Comparison of ENCODE assay signal across 7 mouse cellular contexts in genomic region chr1:177440981-177441491, GRCm38 (mm10). TPM values are rescaled to one million over a fixed set of nuclear protein-coding genes. Genes with fewer than 3 reads are reported as not detected.
DNase-seq lines count a peak whose midpoint lies in the region; ATAC-seq lines count a peak whose summit lies in the region.

No protein-coding gene starts in this region.

- peak; percentile 50 for DNase-seq in thymus, postnatal 0 days (ENCODE audit: low spot score)
- no peak for DNase-seq in thymus, postnatal 4 days
- no peak for DNase-seq in embryonic facial prominence, embryonic 14.5 days (ENCODE audit: low spot score)
- no peak for DNase-seq in intestine, embryonic 14.5 days (ENCODE audit: low spot score)
- no peak for DNase-seq in layer of hippocampus, postnatal 36 days
- no peak for DNase-seq in layer of hippocampus, postnatal 25 days (ENCODE audit: extremely low spot score in 1 of 2, low spot score in 1 of 2)

- H3K27me3 ChIP-seq in embryonic facial prominence, embryonic 14.5 days (replicated peaks; ENCODE audit: control insufficient read depth, insufficient read depth, low read length) = no peaks in the 10 kb centered on the region
- H3K27me3 ChIP-seq in intestine, embryonic 14.5 days (replicated peaks; ENCODE audit: control insufficient read depth, insufficient read depth, low read length) = no peaks in the 10 kb centered on the region
- H3K27me3 ChIP-seq in neural tube, embryonic 13.5 days = no peaks in the 10 kb centered on the region

- no peaks in the 10 kb centered on the region for H3K36me3 ChIP-seq in embryonic facial prominence, embryonic 14.5 days (ENCODE audit: control insufficient read depth, insufficient read depth, low read length)
- no peaks in the 10 kb centered on the region for H3K36me3 ChIP-seq in intestine, embryonic 14.5 days (ENCODE audit: control insufficient read depth, insufficient read depth, low read length)
- H3K36me3 ChIP-seq in neural tube, embryonic 13.5 days = no peaks in the 10 kb centered on the region

- 2% methylated on average over 6 of the region's 6 CpGs for WGBS in embryonic facial prominence, embryonic 14.5 days
- WGBS in intestine, embryonic 14.5 days = 1% methylated on average over 6 of the region's 6 CpGs
- under 1% methylated on average over 6 of the region's 6 CpGs for WGBS in neural tube, embryonic 13.5 days

- no peak for ATAC-seq in embryonic facial prominence, embryonic 14.5 days (ENCODE audit: low read depth)
- ATAC-seq in intestine, embryonic 14.5 days (replicated peaks; ENCODE audit: low FRiP score, low TSS enrichment, low read depth) = no peak
- no peak for ATAC-seq in neural tube, embryonic 13.5 days (ENCODE audit: low read depth)

- peak overlapping the region; percentile 82 for H3K4me3 ChIP-seq in embryonic facial prominence, embryonic 14.5 days (ENCODE audit: low read depth, low read length)
- H3K4me3 ChIP-seq in intestine, embryonic 14.5 days (ENCODE audit: low read depth, low read length) = peak overlapping the region; percentile 70
- H3K4me3 ChIP-seq in neural tube, embryonic 13.5 days = peak overlapping the region; percentile 86

- peak overlapping the region; percentile 74 for H3K4me2 ChIP-seq in embryonic facial prominence, embryonic 14.5 days (ENCODE audit: low read depth, low read length)
- H3K4me2 ChIP-seq in intestine, embryonic 14.5 days (ENCODE audit: low read length) = peak overlapping the region; percentile 67
- H3K4me2 ChIP-seq in neural tube, embryonic 13.5 days = peak overlapping the region; percentile 71

- peak overlapping the region; percentile 76 for H3K9ac ChIP-seq in embryonic facial prominence, embryonic 14.5 days (ENCODE audit: low read depth, low read length)
- H3K9ac ChIP-seq in intestine, embryonic 14.5 days (ENCODE audit: low read length) = peak overlapping the region; percentile 60
- H3K9ac ChIP-seq in neural tube, embryonic 13.5 days = peak overlapping the region; percentile 80

- H3K27ac ChIP-seq in embryonic facial prominence, embryonic 14.5 days (replicated peaks; ENCODE audit: low read depth, low read length) = peak overlapping the region; percentile 91
- peak overlapping the region; percentile 93 for H3K27ac ChIP-seq in intestine, embryonic 14.5 days (ENCODE audit: low read depth)
- H3K27ac ChIP-seq in neural tube, embryonic 13.5 days (replicated peaks) = peak overlapping the region; percentile 97

- H3K4me1 ChIP-seq in embryonic facial prominence, embryonic 14.5 days (ENCODE audit: control insufficient read depth, insufficient read depth, low read length) = peaks cover 15% of the 10 kb centered on the region
- H3K4me1 ChIP-seq in intestine, embryonic 14.5 days (replicated peaks; ENCODE audit: control insufficient read depth, insufficient read depth, low read length) = peaks cover 13% of the 10 kb centered on the region
- peaks cover 39% of the 10 kb centered on the region for H3K4me1 ChIP-seq in neural tube, embryonic 13.5 days (replicated peaks)

- H3K9me3 ChIP-seq in embryonic facial prominence, embryonic 14.5 days (ENCODE audit: control insufficient read depth, low read length) = no peaks in the 10 kb centered on the region
- no peaks in the 10 kb centered on the region for H3K9me3 ChIP-seq in intestine, embryonic 14.5 days (ENCODE audit: control insufficient read depth, low read length)
- H3K9me3 ChIP-seq in neural tube, embryonic 13.5 days = no peaks in the 10 kb centered on the region

RNA-seq across cellular contexts. Expression of gene Zbtb18, which starts 1.1 kb away (rescaled TPM):
- polyA plus RNA-seq in thymus, postnatal 0 days (2015; fragmentation: Nextera tagmentation; extraction: Ambion mirVana) = 5.9 and 7.1 TPM in 2 replicates
- 4.5 and 7.0 TPM in 2 replicates for polyA plus RNA-seq in embryonic facial prominence, embryonic 14.5 days (2014; fragmentation: Nextera tagmentation; extraction: Ambion mirVana)
- polyA plus RNA-seq in intestine, embryonic 14.5 days (2014; fragmentation: Nextera tagmentation; extraction: Ambion mirVana) = 2.9 and 4.7 TPM in 2 replicates
- polyA plus RNA-seq in neural tube, embryonic 13.5 days (2015; fragmentation: Nextera tagmentation; extraction: Ambion mirVana) = 5.9 and 8.3 TPM in 2 replicates
- 100 to 1,000 TPM; 565 to 581 TPM for total RNA-seq in layer of hippocampus, postnatal 36 days (2021)
- 100 to 1,000 TPM; 563 to 635 TPM for total RNA-seq in layer of hippocampus, postnatal 25 days (2021)
